Mouse (Mus musculus): ENCODE results near the gene Prrt3. TPM values are rescaled to one million over a fixed set of nuclear protein-coding genes. Genes with fewer than 3 reads are reported as not detected.

Gene Prrt3
- polyA plus RNA-seq, 1 experiment from 2014 or later: 0.16 TPM

DNA sequence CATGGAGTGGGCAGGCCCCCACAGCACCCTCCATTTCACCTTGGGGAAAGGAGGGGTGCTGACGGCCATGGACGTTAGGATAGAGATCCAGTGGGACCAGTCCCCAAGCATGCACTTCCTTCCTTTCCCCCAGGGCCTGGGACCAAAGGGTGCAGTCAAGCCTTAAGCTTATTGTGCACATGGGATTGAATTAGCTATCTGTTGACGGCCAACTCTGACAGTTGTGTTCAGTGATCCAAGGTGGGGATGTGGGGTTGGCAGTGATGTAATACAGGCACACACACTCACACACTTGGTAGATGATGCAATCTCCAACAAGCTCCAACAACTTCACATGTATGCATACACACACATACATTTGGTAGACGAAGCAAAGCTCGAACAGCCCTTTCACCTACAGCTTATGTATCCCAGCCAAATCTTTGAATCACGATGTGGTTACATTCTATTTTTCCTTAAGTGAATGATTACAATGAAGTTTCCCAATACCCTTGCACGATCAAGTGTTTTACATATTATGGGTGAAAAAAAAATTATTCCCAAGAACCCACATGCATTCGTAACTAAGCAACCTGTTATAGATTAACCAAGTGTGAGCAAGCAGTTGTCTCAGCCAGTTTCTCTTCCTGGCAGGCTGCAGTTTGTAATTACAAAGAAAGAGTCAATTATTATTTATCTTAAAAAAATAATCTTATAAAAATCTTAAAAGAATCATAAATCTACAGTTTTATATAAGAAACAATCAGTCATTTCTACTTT is 57.3 kb downstream of the Prrt3 start:
- no peak overlapping the region for H3K27ac ChIP-seq (ENCODE audit: low read depth, low read length)
- peaks cover 20% of the 10 kb centered on the region for H3K36me3 ChIP-seq (ENCODE audit: control insufficient read depth, insufficient read depth, low read length)
- ATAC-seq (replicated peaks; ENCODE audit: low FRiP score): no peak
- 83% methylated on average over 7 of the region's 8 CpGs for WGBS
- no peaks in the 10 kb centered on the region for H3K9me3 ChIP-seq (ENCODE audit: control insufficient read depth, low read length)
- no peak overlapping the region for H3K9ac ChIP-seq (ENCODE audit: low read depth, low read length)
- DNase-seq (ENCODE audit: low spot score): no peak
- H3K4me1 ChIP-seq (replicated peaks; ENCODE audit: control insufficient read depth, insufficient read depth, low read length): peaks cover 10% of the 10 kb centered on the region
- H3K4me2 ChIP-seq: no peak overlapping the region
- H3K27me3 ChIP-seq (replicated peaks; ENCODE audit: control insufficient read depth, insufficient read depth, low read length): no peaks in the 10 kb centered on the region
- H3K4me3 ChIP-seq (ENCODE audit: low read depth, low read length): no peak overlapping the region

Small RNA genes lying within 50 kb of the gene (microRNA-seq; reads per million reads assigned to microRNA genes)
- not detected for gene Gm23365 (ENCODE audit: borderline number of aligned reads)

Other genes starting within 250 kb of the Prrt3 start
- gene Cpne9, start 219.6 kb downstream of the Prrt3 start, polyA plus RNA-seq (2014; fragmentation: Nextera tagmentation; extraction: Ambion mirVana): 0.07 TPM in 1 of 2 replicates, not detected in the other
- gene Brpf1, start 194.8 kb downstream of the Prrt3 start, polyA plus RNA-seq (2014; fragmentation: Nextera tagmentation; extraction: Ambion mirVana): 22.0 and 23.3 TPM in 2 replicates
- 12.7 and 15.1 TPM in 2 replicates for gene Ogg1, start 175.0 kb downstream of the Prrt3 start, polyA plus RNA-seq (2014; fragmentation: Nextera tagmentation; extraction: Ambion mirVana)
- gene Camk1, start 157.9 kb downstream of the Prrt3 start, polyA plus RNA-seq (2014; fragmentation: Nextera tagmentation; extraction: Ambion mirVana): 48.5 and 49.1 TPM in 2 replicates
- 43.8 and 49.7 TPM in 2 replicates for gene Tada3, start 124.0 kb downstream of the Prrt3 start, polyA plus RNA-seq (2014; fragmentation: Nextera tagmentation; extraction: Ambion mirVana)
- gene Arpc4, start 123.8 kb downstream of the Prrt3 start, polyA plus RNA-seq (2014; fragmentation: Nextera tagmentation; extraction: Ambion mirVana): 239 and 241 TPM in 2 replicates
- gene Ttll3, start 112.7 kb downstream of the Prrt3 start, polyA plus RNA-seq (2014; fragmentation: Nextera tagmentation; extraction: Ambion mirVana): 1.6 and 2.4 TPM in 2 replicates
- gene Rpusd3, start 82.6 kb downstream of the Prrt3 start, polyA plus RNA-seq (2014; fragmentation: Nextera tagmentation; extraction: Ambion mirVana): 27.4 and 32.1 TPM in 2 replicates
- gene Cidec, start 66.2 kb downstream of the Prrt3 start, polyA plus RNA-seq (2014; fragmentation: Nextera tagmentation; extraction: Ambion mirVana): 0.26 TPM in 1 of 2 replicates, not detected in the other
- gene Jagn1, start 59.4 kb downstream of the Prrt3 start, polyA plus RNA-seq (2014; fragmentation: Nextera tagmentation; extraction: Ambion mirVana): 72.1 and 72.7 TPM in 2 replicates
- gene Il17re, start 43.4 kb downstream of the Prrt3 start, polyA plus RNA-seq (2014; fragmentation: Nextera tagmentation; extraction: Ambion mirVana): 0.74 and 1.5 TPM in 2 replicates
- gene Il17rc, start 30.5 kb downstream of the Prrt3 start, polyA plus RNA-seq (2014; fragmentation: Nextera tagmentation; extraction: Ambion mirVana): 4.6 and 5.3 TPM in 2 replicates
- gene Creld1, start 18.6 kb downstream of the Prrt3 start, polyA plus RNA-seq (2014; fragmentation: Nextera tagmentation; extraction: Ambion mirVana): 17.5 and 18.5 TPM in 2 replicates
- 70.8 and 75.8 TPM in 2 replicates for gene Emc3, start 29.7 kb upstream of the Prrt3 start, polyA plus RNA-seq (2014; fragmentation: Nextera tagmentation; extraction: Ambion mirVana)
- gene Fancd2, start 29.8 kb upstream of the Prrt3 start, polyA plus RNA-seq (2014; fragmentation: Nextera tagmentation; extraction: Ambion mirVana): 19.1 and 22.7 TPM in 2 replicates
- 0.18 TPM in 2 replicates for gene Fancd2os, start 98.8 kb upstream of the Prrt3 start, polyA plus RNA-seq (2014; fragmentation: Nextera tagmentation; extraction: Ambion mirVana)
- 166 and 173 TPM in 2 replicates for gene Brk1, start 102.8 kb upstream of the Prrt3 start, polyA plus RNA-seq (2014; fragmentation: Nextera tagmentation; extraction: Ambion mirVana)
- gene Vhl, start 122.0 kb upstream of the Prrt3 start, polyA plus RNA-seq (2014; fragmentation: Nextera tagmentation; extraction: Ambion mirVana): 24.8 and 29.5 TPM in 2 replicates
- 14.1 and 14.8 TPM in 2 replicates for gene Irak2, start 136.5 kb upstream of the Prrt3 start, polyA plus RNA-seq (2014; fragmentation: Nextera tagmentation; extraction: Ambion mirVana)
- gene Tatdn2, start 195.1 kb upstream of the Prrt3 start, polyA plus RNA-seq (2014; fragmentation: Nextera tagmentation; extraction: Ambion mirVana): 1.2 TPM in 2 replicates
- 0.45 TPM in 1 of 2 replicates, not detected in the other for gene Ghrl, start 217.9 kb upstream of the Prrt3 start, polyA plus RNA-seq (2014; fragmentation: Nextera tagmentation; extraction: Ambion mirVana)
- 236 and 241 TPM in 2 replicates for gene Sec13, start 238.8 kb upstream of the Prrt3 start, polyA plus RNA-seq (2014; fragmentation: Nextera tagmentation; extraction: Ambion mirVana)

All from liver, embryonic 11.5 days (tissue).